Mouse (Mus musculus) midbrain, embryonic 13.5 days (tissue): Measurements from ENCODE around the gene Ppp1r12a. TPM values are rescaled to one million over a fixed set of nuclear protein-coding genes. Genes with fewer than 3 reads are reported as not detected.

Experiments used
- ATAC-seq: fragments of 200-750 bp; cut with Nextera tagmentation; 2 replicates; pipeline ENCODE4 v1.8.0; 2017; ENCODE audit warnings: mild to moderate bottlenecking, moderate TSS enrichment, moderate library complexity
- H3K27ac ChIP-seq: fragments of 300-500 bp; sonication (generic); 2 replicates; pipeline ENCODE4 v1.5.1; 2015; ENCODE audit warnings: inconsistent platforms, mild to moderate bottlenecking, moderate library complexity
- H3K27me3 ChIP-seq: fragments of 300-500 bp; sonication (generic); 2 replicates; pipeline ENCODE4 v1.6.1; 2015; ENCODE audit warnings: mild to moderate bottlenecking, inconsistent platforms
- H3K36me3 ChIP-seq: fragments of 300-500 bp; sonication (generic); 2 replicates; pipeline ENCODE4 v1.6.1; 2015; ENCODE audit warnings: mild to moderate bottlenecking, inconsistent platforms
- H3K4me1 ChIP-seq: fragments of 300-500 bp; sonication (generic); replicated peaks from 2 replicates; pipeline ENCODE4 v1.6.1; 2015; ENCODE audit warnings: inconsistent platforms
- H3K4me2 ChIP-seq: fragments of 300-500 bp; sonication (generic); replicated peaks from 2 replicates; pipeline ENCODE4 v1.6.1; 2015; ENCODE audit warnings: moderate library complexity, mild to moderate bottlenecking, inconsistent platforms
- H3K4me3 ChIP-seq: fragments of 300-500 bp; sonication (generic); replicated peaks from 2 replicates; pipeline ENCODE4 v1.5.1; 2015; ENCODE audit warnings: mild to moderate bottlenecking, inconsistent platforms
- H3K9ac ChIP-seq: fragments of 300-500 bp; sonication (generic); replicated peaks from 2 replicates; pipeline ENCODE4 v1.6.1; 2015; ENCODE audit warnings: mild to moderate bottlenecking, inconsistent platforms
- H3K9me3 ChIP-seq: fragments of 300-500 bp; sonication (generic); 2 replicates; pipeline ENCODE4 v1.6.1; 2016; ENCODE audit warnings: mild to moderate bottlenecking, inconsistent platforms
- WGBS: fragments of 180-500 bp; shearing (Covaris S2); methylation state at CpG from one replicate; pipeline ENCODE4 v1.1.7; 2015; 5-methylcytosine and 5-hydroxymethylcytosine counted together
- polyA plus RNA-seq: library from polyadenylated mRNA; unstranded; fragments of >200 nt; fragmentation: Nextera tagmentation; extraction: Ambion mirVana; gene quantifications from 2 replicates; pipeline ENCODE4 v1.2.1, GENCODE M21; 2015

Ppp1r12a gene
- polyA plus RNA-seq, 1 experiment from 2014 or later: 84.4 TPM

DNA sequence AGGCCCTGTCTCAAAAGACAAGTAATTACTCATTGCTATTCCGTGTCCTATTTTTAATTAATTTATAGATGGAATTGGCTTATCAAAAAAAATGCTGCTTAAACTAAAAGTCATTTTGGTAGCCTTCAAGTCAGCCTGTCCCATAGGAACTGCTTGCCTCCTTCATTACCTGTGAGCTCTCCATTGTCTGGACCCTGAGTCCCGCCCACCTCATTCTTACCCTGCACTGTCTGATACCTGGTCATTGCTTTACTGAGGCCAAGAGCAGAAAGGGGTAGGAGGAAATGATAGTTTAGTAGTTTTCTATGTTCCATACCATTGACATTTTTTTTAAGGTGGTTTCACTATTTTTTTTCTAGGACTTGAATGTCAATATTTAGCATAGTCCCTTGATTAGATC, 121.4 kb downstream of the Ppp1r12a start:
- no peak for ATAC-seq
- 89% methylated on average over 2 of the region's 2 CpGs for WGBS
- Histone ChIP-seq H3K27me3 (no peaks in the 10 kb centered on the region), H3K9me3 (no peaks in the 10 kb centered on the region), H3K27ac (no peak overlapping the region), H3K4me3 (no peak overlapping the region), H3K4me2 (no peak overlapping the region), H3K9ac (no peak overlapping the region), H3K4me1 (no peaks in the 10 kb centered on the region), H3K36me3 (peaks cover 14% of the 10 kb centered on the region)

GRCm38 (mm10) chr10:108283837-108284236, 121.8 kb downstream of the Ppp1r12a start:
- H3K9ac ChIP-seq: no peak overlapping the region
- WGBS: 94% methylated on average over 4 of the region's 4 CpGs
- no peaks in the 10 kb centered on the region for H3K4me1 ChIP-seq
- H3K27ac ChIP-seq: no peak overlapping the region
- H3K9me3 ChIP-seq: no peaks in the 10 kb centered on the region
- no peaks in the 10 kb centered on the region for H3K27me3 ChIP-seq
- H3K4me3 ChIP-seq: no peak overlapping the region
- ATAC-seq: no peak
- no peak overlapping the region for H3K4me2 ChIP-seq
- peaks cover 14% of the 10 kb centered on the region for H3K36me3 ChIP-seq

DNA sequence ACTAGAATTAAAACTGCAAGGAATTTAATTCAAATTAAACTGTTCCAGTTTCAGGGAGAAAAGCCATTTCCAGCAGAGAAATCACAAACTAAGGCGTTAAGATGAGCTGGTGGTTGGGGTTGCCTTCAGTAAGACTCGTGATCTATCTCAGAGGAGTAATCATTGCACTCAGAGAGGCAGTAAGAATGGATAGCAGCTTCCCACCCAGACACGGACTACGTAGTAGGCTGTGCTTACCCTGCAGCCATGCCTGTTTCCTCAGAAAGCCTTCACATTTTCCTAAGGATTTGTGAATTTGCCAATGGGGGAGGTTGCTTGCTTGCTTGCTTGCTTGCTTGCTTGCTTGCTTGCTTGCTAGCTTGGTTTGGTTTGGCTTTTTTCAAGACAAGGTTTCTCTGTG, 122.5 kb downstream of the Ppp1r12a start:
- Histone ChIP-seq H3K27ac (no peak overlapping the region), H3K4me3 (no peak overlapping the region), H3K27me3 (no peaks in the 10 kb centered on the region), H3K4me1 (no peaks in the 10 kb centered on the region), H3K4me2 (no peak overlapping the region), H3K36me3 (peaks cover 14% of the 10 kb centered on the region), H3K9ac (no peak overlapping the region), H3K9me3 (no peaks in the 10 kb centered on the region)
- 90% methylated on average over 4 of the region's 4 CpGs for WGBS
- ATAC-seq: no peak

DNA sequence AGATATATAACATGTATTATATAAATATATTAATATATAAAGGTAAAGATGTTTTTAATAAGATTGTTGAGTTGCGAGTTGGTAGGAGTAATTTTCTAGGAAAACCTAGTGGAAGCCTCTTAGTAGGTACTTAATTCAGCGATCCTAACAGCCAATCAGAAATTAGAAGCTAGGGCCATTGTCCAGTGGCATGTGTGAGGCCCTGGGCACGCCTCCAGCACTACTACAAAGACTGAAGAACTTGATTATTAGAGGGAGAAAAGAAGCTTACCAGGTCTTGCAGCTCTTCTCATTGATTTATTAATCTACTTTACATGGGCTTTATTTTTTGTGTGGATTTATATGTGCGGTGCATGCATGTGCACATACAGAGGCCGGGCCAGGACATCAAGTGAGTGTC, 123.0 kb downstream of the Ppp1r12a start:
- no peak overlapping the region for H3K4me3 ChIP-seq
- no peaks in the 10 kb centered on the region for H3K4me1 ChIP-seq
- H3K27ac ChIP-seq: 0 out of 2 replicates have a peak overlapping the region, but pooled peaks have one; percentile 14
- no peak for ATAC-seq
- H3K36me3 ChIP-seq: peaks cover 11% of the 10 kb centered on the region
- H3K9ac ChIP-seq: no peak overlapping the region
- 77% methylated on average over 5 of the region's 5 CpGs for WGBS
- H3K27me3 ChIP-seq: no peaks in the 10 kb centered on the region
- H3K4me2 ChIP-seq: no peak overlapping the region
- no peaks in the 10 kb centered on the region for H3K9me3 ChIP-seq

- no peak for ATAC-seq
- Histone ChIP-seq H3K4me3 (no peak overlapping the region), H3K9me3 (no peaks in the 10 kb centered on the region), H3K36me3 (0 out of 2 replicates have a peak, but pooled peaks cover 3% of the 10 kb centered on the region), H3K9ac (no peak overlapping the region), H3K4me2 (no peak overlapping the region), H3K27me3 (no peaks in the 10 kb centered on the region), H3K4me1 (no peaks in the 10 kb centered on the region), H3K27ac (peak overlapping the region; percentile 5; the same call in 1 of the 2 replicates)
- WGBS: 65% methylated on average over 11 of the region's 11 CpGs
These were observed 124.9 kb downstream of the Ppp1r12a start for GRCm38 (mm10) chr10:108286658-108287437.

GRCm38 (mm10) chr10:108287438-108287801, 125.4 kb downstream of the Ppp1r12a start:
- Histone ChIP-seq H3K9ac (no peak overlapping the region), H3K9me3 (no peaks in the 10 kb centered on the region), H3K4me2 (no peak overlapping the region), H3K27ac (no peak overlapping the region), H3K36me3 (no peaks in the 10 kb centered on the region), H3K4me3 (no peak overlapping the region), H3K4me1 (no peaks in the 10 kb centered on the region), H3K27me3 (no peaks in the 10 kb centered on the region)
- WGBS: 79% methylated on average over 4 of the region's 4 CpGs
- ATAC-seq: no peak

DNA sequence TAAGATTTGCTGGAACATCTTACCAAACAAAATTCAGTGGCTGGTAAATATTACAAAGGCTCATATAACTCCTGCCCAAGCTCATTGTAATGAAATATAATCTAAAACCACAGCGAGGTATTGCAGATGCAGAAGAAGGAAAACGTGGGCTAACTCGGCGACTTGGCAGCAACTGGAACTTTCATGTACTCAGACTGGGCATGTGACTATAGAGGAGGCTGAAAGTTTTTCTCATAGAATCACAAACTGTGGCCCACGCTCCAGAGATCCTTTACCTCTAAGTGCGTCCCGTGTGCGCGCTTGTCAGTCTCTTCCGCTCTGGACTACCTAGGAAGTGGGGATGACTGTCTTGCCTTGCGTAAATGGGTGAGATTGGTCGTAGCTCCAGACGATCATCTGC, 128.1 kb downstream of the Ppp1r12a start:
- ATAC-seq: no peak
- WGBS: 97% methylated on average over 13 of the region's 13 CpGs
- H3K4me2 ChIP-seq: no peak overlapping the region
- H3K9ac ChIP-seq: no peak overlapping the region
- H3K36me3 ChIP-seq: no peaks in the 10 kb centered on the region
- H3K4me3 ChIP-seq: no peak overlapping the region
- no peaks in the 10 kb centered on the region for H3K9me3 ChIP-seq
- no peaks in the 10 kb centered on the region for H3K27me3 ChIP-seq
- H3K4me1 ChIP-seq: no peaks in the 10 kb centered on the region
- no peak overlapping the region for H3K27ac ChIP-seq

- no peaks in the 10 kb centered on the region for H3K36me3 ChIP-seq
- no peak overlapping the region for H3K4me3 ChIP-seq
- H3K27me3 ChIP-seq: no peaks in the 10 kb centered on the region
- no peaks in the 10 kb centered on the region for H3K9me3 ChIP-seq
- no peak overlapping the region for H3K27ac ChIP-seq
- H3K4me1 ChIP-seq: no peaks in the 10 kb centered on the region
- no peak for ATAC-seq
- H3K4me2 ChIP-seq: no peak overlapping the region
- no peak overlapping the region for H3K9ac ChIP-seq
- WGBS: 93% methylated on average over 12 of the region's 12 CpGs
These were observed 129.9 kb downstream of the Ppp1r12a start for GRCm38 (mm10) chr10:108291688-108292471.

- H3K27me3 ChIP-seq: no peaks in the 10 kb centered on the region
- ATAC-seq: no peak
- H3K36me3 ChIP-seq: no peaks in the 10 kb centered on the region
- H3K9ac ChIP-seq: no peak overlapping the region
- H3K4me3 ChIP-seq: no peak overlapping the region
- no peaks in the 10 kb centered on the region for H3K4me1 ChIP-seq
- WGBS: 90% methylated on average over 4 of the region's 4 CpGs
- H3K27ac ChIP-seq: no peak overlapping the region
- H3K9me3 ChIP-seq: no peaks in the 10 kb centered on the region
- H3K4me2 ChIP-seq: no peak overlapping the region
These were observed 130.7 kb downstream of the Ppp1r12a start for GRCm38 (mm10) chr10:108292651-108293050.

DNA sequence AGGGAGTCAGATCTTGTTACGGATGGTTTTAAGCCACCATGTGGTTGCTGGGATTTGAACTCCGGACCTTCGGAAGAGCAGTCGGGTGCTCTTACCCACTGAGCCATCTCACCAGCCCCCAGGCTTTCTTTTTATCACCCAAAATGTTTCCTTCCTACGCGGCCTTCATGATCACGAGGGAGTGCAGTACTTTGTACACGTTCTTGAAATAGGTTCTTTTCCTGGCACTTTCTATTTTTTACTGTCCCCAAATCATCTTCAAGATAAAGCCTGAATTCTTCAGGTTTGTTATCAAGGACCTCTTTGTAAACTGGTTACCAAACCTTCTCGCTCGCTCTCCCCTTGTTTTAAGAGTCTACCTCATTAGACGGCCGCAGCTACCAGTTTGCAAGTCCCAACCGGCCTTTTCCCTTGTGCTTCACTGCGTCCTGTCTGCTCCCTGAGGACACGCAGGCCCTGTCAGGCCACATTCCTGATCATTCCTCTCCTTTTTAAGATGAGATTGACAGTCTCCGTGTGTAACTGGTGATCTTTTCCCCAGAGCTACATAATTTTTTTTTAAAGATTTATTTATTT, 131.7 kb downstream of the Ppp1r12a start:
- WGBS: 92% methylated on average over 16 of the region's 16 CpGs
- Histone ChIP-seq H3K27ac (no peak overlapping the region), H3K36me3 (no peaks in the 10 kb centered on the region), H3K4me1 (no peaks in the 10 kb centered on the region), H3K9me3 (no peaks in the 10 kb centered on the region), H3K4me3 (no peak overlapping the region), H3K27me3 (no peaks in the 10 kb centered on the region), H3K9ac (no peak overlapping the region), H3K4me2 (no peak overlapping the region)
- no peak for ATAC-seq

- no peak overlapping the region for H3K4me3 ChIP-seq
- no peaks in the 10 kb centered on the region for H3K27me3 ChIP-seq
- H3K9ac ChIP-seq: no peak overlapping the region
- H3K36me3 ChIP-seq: no peaks in the 10 kb centered on the region
- H3K9me3 ChIP-seq: no peaks in the 10 kb centered on the region
- no peak overlapping the region for H3K27ac ChIP-seq
- 88% methylated on average over 7 of the region's 7 CpGs for WGBS
- no peak overlapping the region for H3K4me2 ChIP-seq
- no peak for ATAC-seq
- no peaks in the 10 kb centered on the region for H3K4me1 ChIP-seq
These were observed 132.8 kb downstream of the Ppp1r12a start for GRCm38 (mm10) chr10:108294766-108295165.

GRCm38 (mm10) chr10:108296446-108296845, 134.5 kb downstream of the Ppp1r12a start:
- 92% methylated on average over 7 of the region's 7 CpGs for WGBS
- no peak overlapping the region for H3K9ac ChIP-seq
- H3K9me3 ChIP-seq: no peaks in the 10 kb centered on the region
- ATAC-seq: no peak
- H3K4me3 ChIP-seq: no peak overlapping the region
- no peaks in the 10 kb centered on the region for H3K27me3 ChIP-seq
- no peak overlapping the region for H3K27ac ChIP-seq
- H3K4me2 ChIP-seq: no peak overlapping the region
- no peaks in the 10 kb centered on the region for H3K36me3 ChIP-seq
- H3K4me1 ChIP-seq: no peaks in the 10 kb centered on the region
